Mouse (Mus musculus) forebrain, embryonic 16.5 days (tissue): ENCODE data around the gene Gm49395. TPM values are rescaled to one million over a fixed set of nuclear protein-coding genes. Genes with fewer than 3 reads are reported as not detected.

Experiments used
- ATAC-seq: fragments of 200-750 bp; cut with Nextera tagmentation; 2 replicates; pipeline ENCODE4 v1.8.0; 2017; ENCODE audit warnings: mild to moderate bottlenecking, moderate library complexity
- H3K27ac ChIP-seq: fragments of 300-500 bp; sonication (generic); 2 replicates; pipeline ENCODE4 v1.5.1; 2014; ENCODE audit warnings: low read length, control low read depth
- H3K27me3 ChIP-seq: fragments of 300-500 bp; sonication (generic); replicated peaks from 2 replicates; pipeline ENCODE4 v1.6.1; 2014; ENCODE audit warnings: low read length; ENCODE audit not compliant: control insufficient read depth, insufficient read depth
- H3K36me3 ChIP-seq: fragments of 300-500 bp; sonication (generic); 2 replicates; pipeline ENCODE4 v1.6.1; 2014; ENCODE audit not compliant: control insufficient read depth, insufficient read depth
- H3K4me1 ChIP-seq: fragments of 300-500 bp; sonication (generic); replicated peaks from 2 replicates; pipeline ENCODE4 v1.6.1; 2014; ENCODE audit warnings: low read length; ENCODE audit not compliant: control insufficient read depth, insufficient read depth
- H3K4me2 ChIP-seq: fragments of 300-500 bp; sonication (generic); 2 replicates; pipeline ENCODE4 v1.6.1; 2014; ENCODE audit warnings: mild to moderate bottlenecking, low read length, control low read depth
- H3K4me3 ChIP-seq: fragments of 300-500 bp; sonication (generic); replicated peaks from 2 replicates; pipeline ENCODE4 v1.5.1; 2014; ENCODE audit warnings: mild to moderate bottlenecking, low read length, control low read depth
- H3K9ac ChIP-seq: fragments of 300-500 bp; sonication (generic); replicated peaks from 2 replicates; pipeline ENCODE4 v1.6.1; 2014; ENCODE audit warnings: low read depth, low read length, control low read depth
- H3K9me3 ChIP-seq: fragments of 300-500 bp; sonication (generic); 2 replicates; pipeline ENCODE4 v1.6.1; 2016; ENCODE audit warnings: low read length; ENCODE audit not compliant: control insufficient read depth
- WGBS: fragments of 180-500 bp; shearing (Covaris S2); extraction: QIAGEN DNeasy Blood & Tissue Kit; methylation state at CpG from one replicate; pipeline ENCODE4 v1.1.7; 2014; 5-methylcytosine and 5-hydroxymethylcytosine counted together
- polyA plus RNA-seq: library from polyadenylated mRNA; unstranded; fragments of >200 nt; fragmentation: Nextera tagmentation; extraction: Ambion mirVana; gene quantifications from 2 replicates; pipeline ENCODE4 v1.2.1, GENCODE M21; 2015

Gm49395 gene
- polyA plus RNA-seq, 1 experiment from 2014 or later, result 1.8 TPM

DNA sequence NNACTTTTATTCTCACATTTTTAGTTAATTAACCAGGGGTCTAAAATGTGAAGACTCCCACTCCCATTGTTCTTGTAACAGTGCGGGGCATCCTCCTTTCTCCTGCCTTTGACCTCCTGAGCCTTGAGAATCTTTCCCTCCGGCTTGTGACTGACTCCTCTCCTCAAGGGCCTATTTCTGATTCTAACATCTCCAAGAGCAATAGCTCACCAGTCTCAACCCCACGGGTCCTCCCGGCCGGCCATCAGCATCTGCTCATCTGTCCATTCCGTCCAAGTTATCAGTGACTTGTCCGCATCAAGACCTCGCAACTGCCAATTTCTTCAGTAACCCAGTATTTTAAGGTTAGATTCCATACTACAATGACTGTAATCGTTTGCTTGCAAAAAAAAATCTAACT, 84.2 kb downstream of the Gm49395 start:
- Histone ChIP-seq H3K4me1 (no peaks in the 10 kb centered on the region), H3K27me3 (no peaks in the 10 kb centered on the region), H3K4me3 (no peak overlapping the region), H3K27ac (no peak overlapping the region), H3K9me3 (no peaks in the 10 kb centered on the region), H3K4me2 (no peak overlapping the region), H3K9ac (no peak overlapping the region), H3K36me3 (no peaks in the 10 kb centered on the region)
- 95% methylated on average over 9 of the region's 9 CpGs for WGBS
- ATAC-seq, result no peak

DNA sequence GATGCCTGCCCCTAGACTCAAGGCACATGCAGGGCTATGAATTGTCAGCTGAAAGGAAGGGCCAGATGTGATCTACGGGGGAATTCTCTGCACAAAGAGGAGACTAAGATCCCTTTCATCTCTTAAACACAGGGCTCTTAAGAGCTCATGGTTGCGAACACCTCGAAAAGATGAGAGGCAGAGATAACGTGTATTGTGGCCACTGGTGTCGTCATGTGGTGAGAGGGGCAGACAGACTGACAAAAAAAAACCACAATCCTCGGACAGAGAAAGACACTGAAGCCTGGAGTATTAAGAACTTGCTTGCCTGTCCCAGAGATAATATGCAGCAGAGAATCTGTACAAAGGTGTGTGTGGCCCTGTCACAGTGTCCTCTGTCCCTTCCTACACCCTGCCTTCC, 90.2 kb downstream of the Gm49395 start:
- Histone ChIP-seq H3K27me3 (no peaks in the 10 kb centered on the region), H3K36me3 (no peaks in the 10 kb centered on the region), H3K4me1 (no peaks in the 10 kb centered on the region), H3K9me3 (no peaks in the 10 kb centered on the region), H3K27ac (no peak overlapping the region), H3K9ac (no peak overlapping the region), H3K4me2 (no peak overlapping the region), H3K4me3 (no peak overlapping the region)
- 73% methylated on average over 6 of the region's 6 CpGs for WGBS
- ATAC-seq, result no peak

DNA sequence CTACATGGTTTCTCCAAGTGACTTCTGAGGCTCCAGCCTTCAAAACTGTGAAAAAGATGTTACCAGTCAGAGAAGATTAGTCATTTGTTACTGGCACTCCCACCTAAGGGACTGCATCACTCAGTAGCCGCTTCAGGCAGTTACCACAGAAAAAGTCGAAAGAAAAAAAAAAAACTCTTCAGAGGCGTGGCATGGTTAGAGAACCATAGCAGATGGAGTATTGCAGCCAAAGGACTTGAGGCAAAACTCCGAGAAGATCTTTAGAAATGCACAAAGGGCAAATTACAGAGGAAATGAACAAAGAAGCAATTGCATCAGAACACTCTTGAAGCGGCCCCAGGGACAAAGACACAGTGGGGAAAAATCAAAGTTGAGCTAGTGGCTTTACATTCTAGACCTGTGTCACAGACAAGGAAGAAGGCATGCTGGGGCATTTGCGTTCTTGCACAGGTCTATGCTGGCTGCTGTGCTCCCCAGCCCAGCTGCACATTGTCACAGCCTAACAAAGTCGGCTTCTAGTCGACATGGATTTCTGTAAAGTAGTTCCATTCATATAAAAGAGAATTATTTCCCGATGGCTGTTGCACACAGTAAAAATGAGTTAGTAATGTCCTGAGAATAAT, 95.4 kb downstream of the Gm49395 start:
- Histone ChIP-seq H3K27ac (no peak overlapping the region), H3K4me2 (no peak overlapping the region), H3K4me3 (no peak overlapping the region), H3K36me3 (no peaks in the 10 kb centered on the region), H3K9me3 (no peaks in the 10 kb centered on the region), H3K4me1 (0 out of 2 replicates have a peak, but pooled peaks cover 5% of the 10 kb centered on the region), H3K27me3 (no peaks in the 10 kb centered on the region), H3K9ac (no peak overlapping the region)
- 32% methylated on average over 9 of the region's 9 CpGs for WGBS
- ATAC-seq, result no peak

DNA sequence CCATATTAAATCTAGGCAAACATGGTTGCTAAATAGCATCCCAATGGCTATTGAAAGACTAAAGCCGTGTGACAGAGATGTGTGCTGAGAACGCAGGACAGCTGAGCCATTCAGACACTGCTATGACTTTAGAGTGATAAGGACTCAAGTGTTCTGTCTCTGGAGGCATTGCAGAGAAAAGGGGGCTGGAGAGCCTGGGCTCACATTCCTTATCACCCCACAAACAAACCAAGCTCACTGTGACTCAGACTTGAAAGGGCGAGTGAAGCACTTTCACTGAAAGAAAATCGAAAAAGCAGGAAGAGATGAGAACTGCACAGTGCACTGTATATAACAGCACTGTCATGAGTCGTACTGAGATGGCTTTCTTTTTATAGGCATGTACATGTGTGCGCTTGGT, 96.4 kb downstream of the Gm49395 start:
- no peaks in the 10 kb centered on the region for H3K27me3 ChIP-seq
- WGBS, result 81% methylated on average over 6 of the region's 6 CpGs
- no peak overlapping the region for H3K4me3 ChIP-seq
- no peaks in the 10 kb centered on the region for H3K36me3 ChIP-seq
- no peak overlapping the region for H3K4me2 ChIP-seq
- no peaks in the 10 kb centered on the region for H3K9me3 ChIP-seq
- no peak overlapping the region for H3K27ac ChIP-seq
- no peak for ATAC-seq
- 0 out of 2 replicates have a peak, but pooled peaks cover 5% of the 10 kb centered on the region for H3K4me1 ChIP-seq
- no peak overlapping the region for H3K9ac ChIP-seq

DNA sequence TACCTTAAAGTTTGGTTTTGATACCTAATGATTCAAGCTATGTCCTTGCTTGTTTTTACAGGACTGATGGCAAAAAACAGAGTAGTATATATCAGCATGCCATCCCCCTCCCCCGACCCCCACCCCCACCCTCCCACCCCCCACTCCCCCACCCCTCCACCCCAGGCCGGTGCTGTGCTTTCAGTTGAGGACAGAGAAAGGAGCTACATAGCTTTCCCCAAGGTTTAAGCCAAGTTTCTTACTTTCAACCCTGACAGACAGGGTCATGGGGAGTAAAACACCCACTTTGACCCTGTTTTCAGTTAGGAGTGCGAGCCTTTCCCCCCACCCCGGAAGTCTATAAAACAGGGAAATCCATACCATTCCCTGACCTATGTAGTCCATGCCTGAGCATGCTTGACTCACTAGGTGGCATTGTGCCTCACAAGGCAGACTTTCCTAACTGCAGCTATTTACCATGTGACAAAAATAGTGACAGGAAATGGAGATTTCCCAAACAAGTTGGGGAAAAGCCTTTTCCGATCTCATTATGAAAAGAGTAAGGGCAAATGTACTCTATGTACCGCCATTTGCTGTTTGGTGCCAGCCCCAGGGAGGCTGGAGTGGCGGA, 98.2 kb downstream of the Gm49395 start:
- no peak for ATAC-seq

DNA sequence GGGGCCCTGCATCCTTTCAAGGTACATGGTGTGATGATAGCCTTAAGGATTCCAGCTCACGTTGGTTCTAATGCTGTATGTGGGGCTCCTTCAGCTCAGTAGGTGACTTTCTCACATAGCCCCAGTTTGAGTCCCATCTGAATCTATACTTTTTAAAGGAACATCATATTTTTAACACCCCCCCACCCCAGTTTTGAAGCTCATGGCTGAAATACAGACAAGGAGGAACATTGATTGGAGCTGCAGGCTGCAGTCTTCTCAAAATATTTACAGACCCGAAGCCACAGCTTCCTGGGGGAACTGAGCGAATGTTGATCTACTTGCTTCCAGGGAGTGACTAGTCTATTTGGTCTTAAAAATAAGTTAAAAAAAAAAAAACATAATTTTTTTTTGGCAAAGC, 98.9 kb downstream of the Gm49395 start:
- no peaks in the 10 kb centered on the region for H3K36me3 ChIP-seq
- no peaks in the 10 kb centered on the region for H3K9me3 ChIP-seq
- H3K27ac ChIP-seq, result no peak overlapping the region
- H3K9ac ChIP-seq, result no peak overlapping the region
- ATAC-seq, result no peak
- no peak overlapping the region for H3K4me2 ChIP-seq
- no peaks in the 10 kb centered on the region for H3K27me3 ChIP-seq
- no peak overlapping the region for H3K4me3 ChIP-seq
- H3K4me1 ChIP-seq, result 0 out of 2 replicates have a peak, but pooled peaks cover 5% of the 10 kb centered on the region
- WGBS, result 87% methylated on average over 3 of the region's 3 CpGs

More for the DNA sequence above, 98.2 kb downstream of the Gm49395 start:
- Histone ChIP-seq H3K4me3 (no peak overlapping the region), H3K4me2 (no peak overlapping the region), H3K4me1 (0 out of 2 replicates have a peak, but pooled peaks cover 5% of the 10 kb centered on the region), H3K36me3 (no peaks in the 10 kb centered on the region), H3K27me3 (no peaks in the 10 kb centered on the region), H3K9me3 (no peaks in the 10 kb centered on the region), H3K27ac (no peak overlapping the region), H3K9ac (no peak overlapping the region)
- WGBS, result 55% methylated on average over 7 of the region's 7 CpGs

DNA sequence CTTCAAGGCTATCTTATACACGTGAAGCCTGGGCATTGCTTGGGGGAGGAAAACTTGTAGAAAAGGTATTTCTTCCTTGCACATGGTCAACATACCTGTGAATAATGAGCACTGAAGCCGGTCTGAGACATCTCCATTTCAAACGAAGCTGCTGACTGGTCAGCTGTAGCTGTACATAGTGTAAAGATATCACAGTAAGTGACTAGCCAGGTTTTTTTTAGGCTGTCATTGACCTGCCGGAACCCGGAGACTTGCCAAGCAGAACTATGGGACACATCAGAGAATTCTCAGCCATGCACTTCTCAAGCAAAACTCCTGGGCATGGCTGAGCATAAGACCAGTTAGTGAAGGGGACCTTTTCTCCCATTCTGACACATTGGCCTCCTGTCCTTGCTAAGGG, 99.6 kb downstream of the Gm49395 start:
- H3K9ac ChIP-seq, result no peak overlapping the region
- H3K9me3 ChIP-seq, result no peaks in the 10 kb centered on the region
- WGBS, result 90% methylated on average over 5 of the region's 5 CpGs
- no peaks in the 10 kb centered on the region for H3K27me3 ChIP-seq
- no peak overlapping the region for H3K27ac ChIP-seq
- H3K36me3 ChIP-seq, result no peaks in the 10 kb centered on the region
- no peak overlapping the region for H3K4me3 ChIP-seq
- H3K4me1 ChIP-seq, result 0 out of 2 replicates have a peak, but pooled peaks cover 5% of the 10 kb centered on the region
- H3K4me2 ChIP-seq, result no peak overlapping the region
- no peak for ATAC-seq

DNA sequence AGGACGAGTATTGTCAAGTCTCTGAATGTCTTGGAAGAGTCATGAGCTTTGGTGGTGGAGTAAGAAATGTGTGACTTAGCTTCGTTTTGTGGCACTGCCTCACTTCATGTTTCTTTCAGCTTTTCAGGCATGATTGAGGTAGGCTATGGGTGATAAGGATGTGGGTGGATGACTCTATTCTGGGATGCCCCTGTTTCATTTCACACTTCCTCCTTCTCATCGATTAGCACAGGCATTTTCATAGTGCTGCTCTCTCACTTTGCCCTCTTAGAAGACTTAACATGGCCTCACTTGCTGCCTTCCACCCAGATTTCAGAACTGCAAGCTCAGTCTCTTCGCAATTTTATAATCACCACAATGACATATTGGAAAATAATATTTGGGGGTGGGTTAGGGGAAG, 102.1 kb downstream of the Gm49395 start:
- no peak overlapping the region for H3K9ac ChIP-seq

DNA sequence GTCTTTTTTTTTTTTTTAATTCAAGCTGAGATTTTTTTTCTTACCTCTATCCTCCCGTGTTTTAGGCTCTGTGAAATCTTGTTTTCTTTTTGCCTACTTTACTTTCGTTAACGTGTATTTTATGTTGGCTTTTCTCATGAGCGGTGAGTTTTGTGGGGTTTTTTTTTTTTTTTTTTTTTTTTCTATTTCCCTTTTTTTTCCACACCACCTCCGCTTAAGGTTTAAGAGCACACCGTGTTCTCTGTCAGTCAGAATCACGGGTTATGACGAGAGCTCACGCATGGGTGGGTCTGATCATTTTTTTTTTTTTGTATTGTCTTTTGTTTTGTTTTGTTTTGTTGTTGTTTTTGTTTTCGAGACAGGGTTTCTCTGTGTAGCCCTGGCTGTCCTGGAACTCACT, 103.6 kb downstream of the Gm49395 start:
- ATAC-seq, result no peak
- Histone ChIP-seq H3K4me1 (no peaks in the 10 kb centered on the region; the same call in 1 of the 2 replicates), H3K9ac (no peak overlapping the region), H3K36me3 (no peaks in the 10 kb centered on the region), H3K27ac (no peak overlapping the region), H3K4me2 (no peak overlapping the region), H3K9me3 (no peaks in the 10 kb centered on the region), H3K4me3 (no peak overlapping the region), H3K27me3 (no peaks in the 10 kb centered on the region)
- 94% methylated on average over 10 of the region's 10 CpGs for WGBS

More for the DNA sequence above, 102.1 kb downstream of the Gm49395 start:
- Histone ChIP-seq H3K27ac (no peak overlapping the region), H3K4me2 (no peak overlapping the region), H3K4me3 (no peak overlapping the region), H3K4me1 (0 out of 2 replicates have a peak, but pooled peaks cover 5% of the 10 kb centered on the region), H3K9me3 (no peaks in the 10 kb centered on the region), H3K27me3 (no peaks in the 10 kb centered on the region), H3K36me3 (no peaks in the 10 kb centered on the region)
- ATAC-seq, result no peak
- WGBS, result 93% methylated on average over 4 of the region's 4 CpGs
